Mouse (Mus musculus) ovary, adult 18-20 months (tissue): ENCODE data around the gene Trim6.
"Not testable (repeated sequence)": the region's sequence is repeated elsewhere in the genome, so short reads cannot be mapped to it uniquely, and the experiment has no call there.

Experiments used
- DNase-seq: peaks from one replicate; pipeline ENCODE4 v3.0.0; 2022; ENCODE audit warnings: low spot score, mixed read lengths

Gene Trim6

GRCm38 (mm10) chr7:104218701-104219569 is at the start of gene Trim6:
Gene Trim6 (plus strand): TSS chr7:104218793.
- DNase-seq, result peak; percentile 71

- DNase-seq, result no peak
Observed at GRCm38 (mm10) chr7:104169634-104170204, 48.9 kb upstream of the Trim6 start.

- DNase-seq, result no peak
Observed at GRCm38 (mm10) chr7:104175085-104175484, 43.5 kb upstream of the Trim6 start.

GRCm38 (mm10) chr7:104178422-104179054 is 40.1 kb upstream of the Trim6 start:
- DNase-seq, result no peak

GRCm38 (mm10) chr7:104179074-104179473 is 39.5 kb upstream of the Trim6 start:
- DNase-seq, result no peak

GRCm38 (mm10) chr7:104183292-104183691 is 35.3 kb upstream of the Trim6 start, which contains the start of gene Olfr648:
Gene Olfr648 (minus strand): TSS chr7:104183392.
- no peak for DNase-seq

- no peak for DNase-seq
Observed at GRCm38 (mm10) chr7:104191275-104191674, 27.3 kb upstream of the Trim6 start.

GRCm38 (mm10) chr7:104195885-104196284 is 22.7 kb upstream of the Trim6 start, which contains the start of gene Olfr649:
Gene Olfr649 (minus strand): TSS chr7:104195985.
- no peak for DNase-seq

- peak; percentile 12 for DNase-seq
Observed at GRCm38 (mm10) chr7:104199822-104200221, 18.8 kb upstream of the Trim6 start.

GRCm38 (mm10) chr7:104206197-104206596 is 12.4 kb upstream of the Trim6 start:
- DNase-seq, result no peak

- DNase-seq, result no peak
Observed at GRCm38 (mm10) chr7:104216011-104216535, 2.5 kb upstream of the Trim6 start.

- no peak for DNase-seq
Observed at GRCm38 (mm10) chr7:104217881-104218280, 712 bp upstream of the Trim6 start.

GRCm38 (mm10) chr7:104231203-104231602 is 12.6 kb downstream of the Trim6 start:
- DNase-seq, result no peak

- no peak for DNase-seq
Observed at GRCm38 (mm10) chr7:104240857-104241256, 22.3 kb downstream of the Trim6 start.

- no peak for DNase-seq
Observed at GRCm38 (mm10) chr7:104243616-104244015, 25.0 kb downstream of the Trim6 start.

- DNase-seq, result peak; percentile 39
Observed at GRCm38 (mm10) chr7:104244287-104245181, 25.9 kb downstream of the Trim6 start, which contains the start of gene Trim34a. Gene Trim34a (plus strand): TSS chr7:104244457.

GRCm38 (mm10) chr7:104260380-104260779 is 41.8 kb downstream of the Trim6 start:
- not testable (repeated sequence) for DNase-seq

GRCm38 (mm10) chr7:104265335-104265734 is 46.7 kb downstream of the Trim6 start:
- not testable (repeated sequence) for DNase-seq

GRCm38 (mm10) chr7:104279361-104279760 is 60.8 kb downstream of the Trim6 start:
- not testable (repeated sequence) for DNase-seq
